Mouse (Mus musculus): ENCODE results near the gene Adam6b. TPM values are rescaled to one million over a fixed set of nuclear protein-coding genes. Genes with fewer than 3 reads are reported as not detected.
A peak's percentile ranks its signal among the peaks of the same experiment; 100 is the strongest.
"Not testable (repeated sequence)": the region's sequence is repeated elsewhere in the genome, so short reads cannot be mapped to it uniquely, and the experiment has no call there.

The Adam6b gene
- not detected for total RNA-seq (2021)
- long read RNA-seq, experiment 1: 0 reads
- long read RNA-seq, experiment 2: 0 reads

- H3K27ac ChIP-seq, DNase-seq: not testable (repeated sequence)
- intact Hi-C loops (cut with DNase I): loop anchor here (5.0 to 10.0 kb wide), 2 partner anchors 126 to 267 kb away; no protein-coding TSS in a partner anchor
Observed at GRCm38 (mm10) chr12:113489211-113489610, at the start of gene Adam6b. Adam6b (plus strand) TSS chr12:113489511.

DNA sequence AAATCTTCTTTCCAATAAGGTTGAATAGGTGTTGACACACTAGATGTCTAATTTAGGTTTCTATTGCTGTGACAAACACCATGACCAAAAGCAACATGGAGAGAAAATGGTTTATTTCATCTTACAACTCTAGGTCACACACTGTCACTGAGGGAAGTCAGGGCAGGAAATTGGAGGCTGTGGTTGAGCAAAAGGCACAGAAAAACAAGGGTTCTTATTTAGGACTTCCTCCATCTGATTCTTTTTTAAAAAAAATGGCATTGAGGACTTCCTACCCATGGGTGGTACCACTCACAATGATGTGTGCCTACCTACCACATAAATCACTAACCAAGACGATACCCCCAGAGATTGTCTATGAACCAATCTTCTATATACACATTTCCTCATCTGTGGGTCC, 43.2 kb upstream of the Adam6b start:
- no peak for TF ChIP-seq CTCF (IDR thresholded peaks at IDR 0.05)
- intact Hi-C loops (cut with DNase I): no loop called here
- DNase-seq: no peak
- no peak overlapping the region for H3K4me3 ChIP-seq
- no peak overlapping the region for H3K27ac ChIP-seq

More at GRCm38 (mm10) chr12:113489211-113489610, at the start of gene Adam6b:
- not testable (repeated sequence) for H3K4me3 ChIP-seq

DNA sequence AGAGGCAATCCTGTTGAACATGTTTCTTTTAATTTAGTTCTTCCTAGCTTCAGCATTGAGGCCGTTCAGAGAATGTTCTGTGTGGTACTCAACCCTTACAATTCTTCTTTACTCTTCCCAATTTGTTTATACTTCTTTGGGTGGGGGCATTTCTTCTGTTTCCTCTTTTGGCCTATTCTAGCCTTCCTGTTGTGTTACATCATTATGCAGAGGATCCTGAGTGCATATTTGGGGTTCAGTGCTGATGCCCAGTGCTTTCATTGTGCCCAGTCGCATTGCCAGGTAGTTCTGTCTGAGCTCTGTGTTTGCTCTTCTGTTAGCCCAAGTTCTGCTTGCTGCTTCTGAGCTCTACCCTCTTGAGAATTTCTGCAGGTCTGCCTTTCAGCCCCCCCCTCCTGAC, 13.1 kb upstream of the Adam6b start:
- no peak for TF ChIP-seq CTCF (IDR thresholded peaks at IDR 0.05)
- no peak overlapping the region for H3K4me3 ChIP-seq
- no peak overlapping the region for H3K27ac ChIP-seq
- no peak for DNase-seq
- intact Hi-C loops (cut with DNase I): no loop called here

GRCm38 (mm10) chr12:113482147-113482546, 7.2 kb upstream of the Adam6b start:
- intact Hi-C loops (cut with DNase I): loop anchor here (10.0 kb wide), 1 partner anchor 133 kb away; no protein-coding TSS in a partner anchor
- DNase-seq: no peak
- TF ChIP-seq CTCF (IDR thresholded peaks at IDR 0.05): no peak
- H3K4me3 ChIP-seq: no peak overlapping the region
- H3K27ac ChIP-seq: no peak overlapping the region

DNA sequence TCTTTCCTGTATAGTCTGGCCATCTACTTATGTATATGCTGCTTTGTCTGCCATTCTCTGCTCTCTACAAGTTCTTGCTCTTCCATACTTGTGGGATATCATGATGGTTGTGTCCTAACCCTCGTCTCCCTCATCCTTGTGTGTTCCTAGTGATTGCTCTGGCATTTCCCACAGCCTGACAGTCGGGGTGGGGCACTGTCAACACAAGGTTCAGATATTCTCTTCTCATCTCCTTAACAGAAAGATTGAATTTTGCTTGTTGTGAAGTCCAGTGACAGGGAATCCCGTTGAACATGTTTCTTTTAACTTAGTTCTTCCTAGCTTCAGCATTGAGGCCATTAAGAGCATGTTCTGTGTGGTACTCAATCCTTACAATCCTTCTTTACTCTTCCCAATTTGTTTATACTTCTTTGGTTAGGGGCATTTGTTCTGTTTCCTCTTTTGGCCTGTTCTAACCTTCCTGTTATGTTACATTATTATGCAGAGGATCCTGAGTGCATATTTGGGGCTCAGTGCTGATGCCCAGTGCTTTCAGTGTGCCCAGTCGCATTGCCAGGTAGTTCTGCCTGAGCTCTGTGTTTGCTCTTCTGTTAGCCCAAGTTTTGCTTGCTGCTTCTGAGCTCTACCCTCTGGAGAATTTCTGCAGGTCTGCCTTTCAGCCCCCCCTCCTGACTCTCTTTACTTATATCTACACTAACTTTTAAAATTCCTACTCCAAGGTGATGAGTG, 6.5 kb upstream of the Adam6b start:
- no peak for DNase-seq
- intact Hi-C loops (cut with DNase I): loop anchor here (10.0 kb wide), 1 partner anchor 132 kb away; no protein-coding TSS in a partner anchor
- Histone ChIP-seq H3K27ac (no peak overlapping the region), H3K4me3 (no peak overlapping the region)
- no peak for TF ChIP-seq CTCF (IDR thresholded peaks at IDR 0.05)

GRCm38 (mm10) chr12:113483492-113484162, 5.7 kb upstream of the Adam6b start:
- no peak for DNase-seq
- TF ChIP-seq CTCF (IDR thresholded peaks at IDR 0.05): no peak
- intact Hi-C loops (cut with DNase I): loop anchor here (10.0 kb wide), 1 partner anchor 131 kb away; no protein-coding TSS in a partner anchor
- Histone ChIP-seq H3K27ac (no peak overlapping the region), H3K4me3 (no peak overlapping the region)

DNA sequence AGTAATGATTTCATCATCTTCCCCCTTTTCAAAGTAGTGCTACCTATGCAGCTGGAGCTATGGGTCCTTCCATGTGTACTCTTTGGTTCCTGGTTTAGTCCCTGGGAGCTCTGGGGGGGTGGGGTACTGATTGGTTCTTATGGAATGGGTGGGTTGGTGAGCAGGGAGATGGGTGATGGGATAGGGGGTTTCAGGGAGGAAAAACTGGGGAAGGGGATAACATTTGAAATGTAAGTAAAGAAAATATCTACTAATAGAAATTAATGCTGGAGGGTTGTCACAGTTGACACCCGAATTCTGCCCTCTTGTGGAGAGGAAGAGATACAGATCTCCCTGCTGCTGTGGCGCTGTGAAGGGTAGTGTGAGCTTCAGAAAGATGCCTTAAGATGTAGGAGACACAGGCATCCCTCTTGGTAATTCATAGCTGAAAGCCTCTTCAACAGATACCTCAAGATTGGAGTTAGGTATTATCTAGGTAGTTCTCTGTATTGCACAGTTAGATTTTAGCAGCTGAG, 4.3 kb upstream of the Adam6b start:
- Histone ChIP-seq H3K4me3 (no peak overlapping the region), H3K27ac (no peak overlapping the region)
- TF ChIP-seq CTCF (IDR thresholded peaks at IDR 0.05): peak; percentile 38
- intact Hi-C loops (cut with DNase I): loop anchor here (5.0 to 10.0 kb wide), 2 partner anchors 130 to 263 kb away; no protein-coding TSS in a partner anchor
- no peak for DNase-seq

- not testable (repeated sequence) for H3K27ac ChIP-seq, H3K4me3 ChIP-seq
- DNase-seq: peak; percentile 47
- TF ChIP-seq CTCF (IDR thresholded peaks at IDR 0.05): peak; percentile 77
- intact Hi-C loops (cut with DNase I): loop anchor here (5.0 to 10.0 kb wide), 2 partner anchors 127 to 265 kb away; no protein-coding TSS in a partner anchor
Observed at GRCm38 (mm10) chr12:113487693-113488092, 1.6 kb upstream of the Adam6b start.

- no peak for TF ChIP-seq CTCF (IDR thresholded peaks at IDR 0.05)
- intact Hi-C loops (cut with DNase I): no loop called here
- Histone ChIP-seq H3K4me3 (no peak overlapping the region), H3K27ac (no peak overlapping the region)
- DNase-seq: no peak
Observed at GRCm38 (mm10) chr12:113525901-113526300, 36.6 kb downstream of the Adam6b start.

Other genes with a start within 250 kb of the Adam6b start
- not detected for gene Adam6a, start 54.4 kb downstream of the Adam6b start, total RNA-seq (2021)